Mouse (Mus musculus): ENCODE results near the gene Trpv4.

The Trpv4 gene

DNA sequence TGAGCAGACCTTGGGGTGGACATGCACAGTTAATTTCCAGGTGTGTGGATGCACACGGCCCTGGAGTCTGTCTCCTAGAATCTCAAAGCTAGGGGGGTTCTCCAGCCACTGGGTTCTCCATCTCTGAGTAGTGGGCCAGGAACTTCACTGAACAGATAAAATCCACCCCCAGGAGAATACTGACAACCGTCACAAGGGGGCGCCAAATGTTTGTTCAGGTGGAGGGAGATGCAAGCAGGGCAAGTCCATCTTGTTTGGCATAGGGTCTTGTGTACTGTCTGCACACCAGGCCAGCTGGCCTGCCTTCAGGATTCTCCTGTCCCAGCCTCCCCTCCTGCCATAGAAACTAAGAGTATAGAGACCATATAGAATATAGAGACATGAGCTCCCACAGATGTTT, 32.6 kb downstream of the Trpv4 start:
- DNase-seq (ENCODE audit: low read depth in 1 of 2, low spot score in 2 of 2), result peak in 1 of 2 experiments; percentile 55

DNA sequence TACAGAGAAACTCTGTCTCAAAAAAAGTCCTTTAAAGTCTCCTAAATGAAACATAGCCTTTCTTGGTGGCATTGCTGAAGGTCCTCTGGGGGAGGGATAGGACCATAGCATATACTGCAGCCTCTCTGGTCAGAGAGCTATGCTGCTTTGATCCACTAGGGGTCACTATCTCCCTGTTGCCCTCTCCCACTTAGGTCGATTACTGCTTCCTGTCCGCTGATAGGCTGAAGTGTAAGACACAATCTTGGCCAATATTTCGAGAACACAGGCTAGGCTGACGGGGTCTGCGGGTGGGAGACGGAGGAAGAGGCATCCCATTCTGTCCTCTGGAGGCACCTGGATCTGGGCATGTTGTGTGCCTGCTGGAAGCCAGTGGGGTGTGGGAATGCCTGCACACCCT, 37.9 kb downstream of the Trpv4 start:
- no peak for DNase-seq (ENCODE audit: low read depth in 1 of 2, low spot score in 2 of 2)

DNA sequence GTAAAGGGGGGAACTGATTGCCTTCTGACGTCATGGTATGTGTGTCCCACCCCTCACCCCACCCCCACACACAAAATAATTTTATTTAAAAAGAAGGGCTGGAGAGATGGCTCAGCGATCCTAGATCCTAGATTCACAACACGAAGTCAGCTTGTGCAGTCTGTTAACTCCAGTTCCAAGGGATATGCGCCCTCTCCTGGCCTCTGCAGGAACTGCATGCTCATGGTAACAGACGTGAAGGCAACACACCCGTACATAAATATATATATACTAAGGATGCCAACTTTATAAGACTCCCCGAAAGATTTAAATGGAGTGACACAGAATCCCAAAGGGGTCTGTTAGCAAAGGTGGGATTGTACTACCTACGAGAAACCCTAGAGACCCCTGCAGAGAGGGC, 39.4 kb downstream of the Trpv4 start:
- DNase-seq (ENCODE audit: low read depth in 1 of 2, low spot score in 2 of 2), result peak in 1 of 2 experiments; percentile 46

DNA sequence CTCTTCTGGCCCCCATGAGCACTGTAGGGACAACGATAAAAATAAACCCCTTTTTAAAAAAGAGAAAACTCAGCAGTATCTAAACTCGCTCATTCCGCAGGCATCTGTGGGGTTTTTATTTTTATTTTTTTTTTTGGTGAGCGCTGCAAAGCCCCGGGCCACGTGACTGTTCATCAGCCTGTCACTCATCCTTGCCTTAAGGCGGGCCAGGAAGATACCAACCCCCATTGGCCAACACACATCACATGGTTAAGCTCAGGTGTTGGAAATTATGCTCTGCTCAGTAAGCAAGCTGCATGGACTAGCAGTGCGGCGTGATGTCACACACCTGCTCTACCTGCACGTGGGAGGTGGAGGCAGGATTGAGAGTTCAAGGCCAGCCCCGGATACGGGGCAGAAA, 40.4 kb downstream of the Trpv4 start:
- no peak for DNase-seq (ENCODE audit: low read depth in 1 of 2, low spot score in 2 of 2)

DNA sequence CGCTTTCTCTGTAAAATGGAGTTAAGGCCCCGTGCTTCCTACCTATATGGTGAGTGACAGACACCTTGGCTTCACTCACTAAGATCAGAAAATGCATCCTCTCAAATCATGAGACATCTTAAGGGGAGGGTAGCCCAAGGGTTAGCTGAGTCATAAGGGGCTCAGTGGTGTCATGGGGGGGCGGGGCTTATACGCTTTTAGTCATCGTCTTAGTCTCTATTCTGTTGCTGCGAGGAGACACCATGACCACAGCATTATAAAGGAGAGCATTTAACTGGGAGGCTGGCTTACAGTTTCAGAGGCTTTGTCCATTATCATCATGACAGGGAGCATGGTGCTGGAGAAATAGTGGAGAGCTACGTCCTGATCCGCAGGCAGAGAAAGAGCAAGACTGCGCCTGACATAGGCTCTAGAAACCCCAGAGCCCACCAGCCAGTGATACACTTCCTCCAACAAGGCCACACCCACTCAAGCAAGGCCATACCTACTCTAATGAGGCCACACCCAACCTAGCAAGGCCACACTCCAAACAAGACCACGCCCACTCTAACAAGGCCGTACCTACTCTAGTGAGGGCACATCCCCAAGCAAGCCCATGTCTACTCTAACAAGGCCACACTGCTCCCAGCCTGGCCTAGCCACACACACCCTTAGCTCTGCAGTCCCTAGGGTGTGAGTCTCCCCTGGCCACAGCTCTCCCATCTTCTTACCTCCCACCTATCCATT, 41.7 kb downstream of the Trpv4 start:
- DNase-seq (ENCODE audit: low read depth in 1 of 2, low spot score in 2 of 2), result no peak

DNA sequence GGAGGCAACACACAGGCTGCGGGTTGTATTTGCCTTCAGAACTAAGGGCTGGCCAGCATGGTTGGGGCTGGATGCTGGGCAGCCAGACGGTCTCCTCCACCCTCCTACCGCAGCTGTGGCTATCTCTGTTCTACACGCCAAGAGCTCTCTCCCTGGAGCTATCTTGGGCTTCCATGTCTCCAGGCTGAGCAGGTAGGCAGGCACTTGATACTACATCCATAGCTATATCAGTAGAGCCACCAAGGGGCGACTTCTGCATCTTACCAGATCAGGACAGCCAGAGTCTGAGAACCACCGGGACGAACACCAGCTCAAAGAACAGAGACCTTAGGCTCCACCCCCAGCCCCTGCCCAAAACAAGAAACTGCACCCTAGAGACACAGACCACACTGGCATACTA, 43.4 kb downstream of the Trpv4 start:
- DNase-seq (ENCODE audit: low read depth in 1 of 2, low spot score in 2 of 2), result no peak

DNA sequence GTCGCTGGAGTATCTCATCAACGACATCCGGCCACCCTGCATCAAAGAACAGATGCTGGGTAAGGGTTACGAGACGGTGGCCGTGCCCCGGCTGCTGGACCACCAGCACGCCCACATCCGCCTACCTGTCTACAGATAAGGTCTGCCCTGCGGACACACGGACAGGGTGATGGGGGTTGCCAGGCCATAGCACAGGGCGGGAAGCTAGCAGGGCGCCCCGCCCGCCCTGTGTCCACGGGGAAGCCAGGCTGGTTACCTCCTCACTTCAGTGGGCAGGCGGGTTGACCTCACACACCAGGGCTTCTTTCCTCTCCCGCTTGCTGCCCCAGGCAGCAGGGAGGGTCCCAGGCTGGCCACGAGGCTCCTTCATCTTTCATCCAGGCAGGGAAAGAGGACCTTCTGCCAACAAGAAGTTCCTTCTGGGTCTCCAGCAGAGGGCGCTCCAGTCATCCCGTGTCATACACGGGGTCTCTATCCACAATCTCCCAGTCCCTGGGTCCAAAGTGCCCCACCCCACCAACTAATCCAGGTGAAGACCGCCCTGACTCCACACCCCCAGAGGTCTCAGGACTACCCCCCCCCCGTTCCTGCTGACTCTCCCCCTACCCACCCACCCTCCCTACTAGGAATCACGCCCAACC, 46.1 kb downstream of the Trpv4 start:
- DNase-seq (ENCODE audit: low read depth in 1 of 2, low spot score in 2 of 2), result no peak

DNA sequence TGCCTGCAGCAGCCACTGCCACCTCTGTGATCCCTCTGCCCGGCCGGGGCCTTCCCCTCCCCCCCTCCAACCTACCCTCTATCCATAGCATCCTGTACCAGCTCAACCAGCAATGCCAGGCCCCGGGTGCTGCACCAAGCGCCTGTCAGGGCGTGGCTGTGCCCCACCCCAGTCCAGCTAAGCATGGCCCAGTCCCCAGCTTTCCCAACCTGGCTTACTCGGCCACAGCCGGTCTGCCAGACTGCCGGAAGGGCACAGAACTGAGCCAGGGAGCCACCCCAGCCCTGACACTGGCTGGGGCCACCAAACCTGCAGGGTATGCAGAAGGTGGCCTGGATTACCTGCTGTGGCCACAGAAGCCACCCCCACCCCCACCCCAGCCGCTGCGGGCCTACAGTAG, 47.0 kb downstream of the Trpv4 start:
- no peak for DNase-seq (ENCODE audit: low read depth in 1 of 2, low spot score in 2 of 2)

DNA sequence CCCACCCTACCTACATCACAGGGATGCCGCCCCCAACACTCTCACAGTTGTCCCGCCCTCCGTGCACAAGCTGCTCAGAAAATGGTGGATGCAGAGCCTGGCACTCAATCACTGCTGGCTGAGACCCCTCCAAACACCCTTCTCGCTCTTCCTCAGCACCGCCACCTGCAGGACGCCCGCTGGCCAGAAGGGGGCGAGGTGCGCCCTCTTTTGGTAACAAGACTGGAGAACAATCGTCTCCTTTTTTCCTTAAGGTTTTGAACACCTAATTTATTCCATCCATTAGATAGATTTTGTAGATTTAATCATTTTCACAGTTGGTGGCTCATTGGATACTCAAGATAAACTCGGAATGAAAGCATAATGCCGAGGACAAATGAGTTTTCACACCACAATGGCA, 49.7 kb downstream of the Trpv4 start:
- DNase-seq (ENCODE audit: low read depth in 1 of 2, low spot score in 2 of 2), result peak in 1 of 2 experiments; percentile 30

DNA sequence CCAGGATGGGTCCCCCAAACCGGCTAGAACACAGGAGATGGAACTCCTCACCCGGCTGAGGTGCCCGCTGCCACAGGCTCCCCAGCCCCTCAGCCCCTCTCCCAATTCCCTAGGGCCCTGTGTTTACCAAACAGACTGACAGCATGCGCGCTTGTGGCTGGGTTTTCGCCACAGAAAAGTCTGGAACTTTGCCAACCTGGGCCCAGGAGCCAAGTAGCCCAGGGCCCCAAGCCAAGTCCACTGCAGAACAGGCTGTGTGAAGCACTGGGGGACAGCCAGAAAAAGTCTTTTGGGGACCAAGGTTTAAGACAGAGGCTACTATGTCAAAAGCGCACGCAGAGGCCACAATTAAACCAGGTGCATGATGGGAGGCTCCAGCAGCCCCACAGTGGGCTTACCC, 50.6 kb downstream of the Trpv4 start:
- no peak for DNase-seq (ENCODE audit: low read depth in 1 of 2, low spot score in 2 of 2)

DNA sequence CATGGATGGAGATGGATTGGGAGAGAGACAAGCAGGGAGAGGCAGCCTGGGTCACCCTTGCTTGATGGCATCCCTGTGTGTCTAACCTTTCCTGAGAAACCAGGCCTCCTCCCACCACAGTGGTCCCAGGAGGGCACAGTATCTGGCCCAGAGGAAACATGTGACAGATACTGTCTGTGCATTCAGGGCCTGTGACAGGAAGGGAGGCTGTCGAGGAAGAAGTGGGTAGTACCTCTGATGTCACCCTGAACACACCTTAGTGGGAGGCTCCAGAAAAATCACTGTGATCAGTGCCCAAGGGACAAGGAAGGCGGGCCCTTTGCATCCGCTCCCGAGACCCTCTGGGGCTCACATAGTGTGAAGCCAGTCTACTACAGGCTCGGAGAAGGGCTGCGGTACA, 52.2 kb downstream of the Trpv4 start:
- no peak for DNase-seq (ENCODE audit: low read depth in 1 of 2, low spot score in 2 of 2)

DNA sequence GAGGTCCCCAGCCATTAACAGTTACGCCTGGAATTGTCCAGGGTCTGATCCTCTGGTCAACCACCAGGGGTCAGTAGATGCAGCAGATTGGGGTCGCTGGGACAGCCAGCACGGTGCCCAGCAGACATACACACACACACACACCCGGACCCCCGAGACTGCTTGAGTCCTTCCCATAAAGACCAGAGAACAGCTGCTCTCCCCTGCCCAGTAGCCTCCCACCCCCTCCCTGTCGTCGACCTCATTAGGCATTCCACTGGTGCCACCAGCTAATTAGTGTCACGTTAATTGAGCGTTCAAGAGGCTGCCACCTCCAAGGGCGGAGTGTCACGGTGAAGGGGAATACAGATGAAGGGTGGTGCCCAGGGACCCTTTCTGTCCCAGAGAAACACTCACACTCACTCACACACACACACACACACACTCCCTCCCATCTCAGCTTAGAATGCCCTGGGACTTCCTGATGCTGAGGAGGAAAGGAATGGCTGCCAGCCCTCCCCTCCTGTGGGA, 53.4 kb downstream of the Trpv4 start:
- DNase-seq (ENCODE audit: low read depth in 1 of 2, low spot score in 2 of 2), result no peak

DNA sequence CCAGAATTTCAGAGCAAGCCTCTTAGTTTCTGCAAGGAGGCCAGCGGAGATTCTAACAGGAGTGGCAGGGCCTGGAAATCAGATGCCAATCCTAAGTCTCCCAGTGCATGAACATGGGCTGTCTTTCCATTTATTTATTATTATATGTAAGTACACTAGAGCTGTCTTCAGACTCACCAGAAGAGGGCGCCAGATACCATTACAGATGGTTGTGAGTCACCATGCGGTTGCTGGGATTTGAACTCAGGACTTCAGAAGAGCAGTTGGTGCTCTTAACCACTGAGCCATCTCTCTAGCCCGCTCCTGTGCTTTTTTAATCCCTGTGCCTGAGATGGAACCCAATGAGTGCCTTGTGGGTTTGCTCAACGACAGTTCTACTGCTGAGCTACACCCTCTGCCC, 54.2 kb downstream of the Trpv4 start:
- DNase-seq (ENCODE audit: low read depth in 1 of 2, low spot score in 2 of 2), result no peak

DNA sequence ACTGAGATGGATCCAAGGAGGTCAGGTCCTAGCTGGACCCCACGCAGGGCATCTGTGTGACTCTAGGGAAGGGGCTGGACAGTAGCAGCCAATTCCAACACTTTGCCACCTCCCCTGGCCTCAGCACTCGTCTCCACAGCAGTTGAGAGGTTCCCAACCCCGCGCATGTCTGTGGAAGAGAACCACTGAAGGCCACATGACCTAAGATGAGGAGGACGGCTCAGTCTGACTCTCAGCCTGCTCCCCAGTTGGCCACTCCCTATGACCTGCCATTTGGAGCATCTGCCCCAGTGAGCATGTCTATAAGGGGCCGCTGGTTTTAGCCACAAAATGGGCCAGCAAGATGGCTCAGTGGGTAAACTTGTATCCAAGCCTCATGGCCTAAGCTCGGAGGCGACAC, 56.2 kb downstream of the Trpv4 start:
- no peak for DNase-seq (ENCODE audit: low read depth in 1 of 2, low spot score in 2 of 2)

DNA sequence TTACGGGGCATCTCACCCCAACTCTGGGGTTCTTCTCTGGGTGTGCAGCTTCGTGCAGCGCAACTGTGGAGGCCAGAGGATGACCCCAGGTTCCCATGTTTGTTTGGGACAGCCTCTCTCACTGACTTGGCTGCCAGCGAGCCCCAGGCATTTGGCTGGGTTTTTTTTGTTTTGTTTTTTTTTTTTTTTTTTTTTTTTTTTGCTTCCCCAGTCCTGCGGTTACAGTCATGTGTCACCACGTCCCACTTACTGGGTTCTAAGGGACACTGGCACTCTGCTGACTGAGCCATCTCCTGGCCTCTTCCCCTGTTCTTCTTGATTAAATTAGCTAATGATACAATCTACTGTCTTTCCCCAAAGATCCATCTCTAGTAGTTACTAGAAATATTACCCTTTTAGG, 60.6 kb downstream of the Trpv4 start:
- no peak for DNase-seq (ENCODE audit: low read depth in 1 of 2, low spot score in 2 of 2)

DNA sequence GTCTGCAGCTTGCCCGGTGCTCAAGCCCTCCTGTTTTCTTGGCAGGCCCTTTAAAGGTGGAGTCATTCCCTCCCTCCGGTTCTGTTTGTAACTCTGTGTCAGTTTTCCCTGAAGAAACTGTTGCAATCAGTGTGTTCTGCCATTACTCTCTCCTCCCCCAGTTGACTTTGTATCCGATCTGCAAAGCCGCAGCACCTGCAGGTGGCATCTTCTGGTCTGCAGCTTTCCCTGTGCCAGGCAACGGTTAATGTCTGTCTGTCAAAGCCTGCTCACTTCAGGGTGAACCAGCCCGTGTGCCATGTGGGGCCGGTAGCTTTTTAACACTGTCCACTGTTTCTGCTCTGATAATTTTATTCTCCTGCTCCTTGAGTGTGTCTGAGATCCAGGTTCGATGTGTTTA, 61.0 kb downstream of the Trpv4 start:
- no peak for DNase-seq (ENCODE audit: low read depth in 1 of 2, low spot score in 2 of 2)

DNA sequence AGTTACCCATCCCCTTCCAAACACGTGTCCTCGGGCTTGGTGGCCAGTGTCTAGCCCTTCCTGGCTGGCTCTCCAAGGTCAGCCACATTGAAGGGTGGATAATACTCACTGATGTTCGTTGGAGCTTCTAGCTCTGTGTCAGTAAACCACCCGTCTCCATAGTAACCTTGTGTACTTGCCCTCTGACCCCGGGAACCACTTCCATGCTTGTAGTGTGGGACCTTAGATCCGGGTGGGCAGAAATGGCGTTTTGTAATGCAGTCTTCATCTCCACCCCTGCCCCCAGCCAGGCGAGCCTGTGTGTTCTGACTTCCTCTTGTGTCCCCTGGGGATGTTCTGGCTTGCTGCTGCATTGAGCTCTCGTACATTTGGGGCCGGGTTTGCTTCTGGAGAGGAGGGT, 61.6 kb downstream of the Trpv4 start:
- no peak for DNase-seq (ENCODE audit: low read depth in 1 of 2, low spot score in 2 of 2)

DNA sequence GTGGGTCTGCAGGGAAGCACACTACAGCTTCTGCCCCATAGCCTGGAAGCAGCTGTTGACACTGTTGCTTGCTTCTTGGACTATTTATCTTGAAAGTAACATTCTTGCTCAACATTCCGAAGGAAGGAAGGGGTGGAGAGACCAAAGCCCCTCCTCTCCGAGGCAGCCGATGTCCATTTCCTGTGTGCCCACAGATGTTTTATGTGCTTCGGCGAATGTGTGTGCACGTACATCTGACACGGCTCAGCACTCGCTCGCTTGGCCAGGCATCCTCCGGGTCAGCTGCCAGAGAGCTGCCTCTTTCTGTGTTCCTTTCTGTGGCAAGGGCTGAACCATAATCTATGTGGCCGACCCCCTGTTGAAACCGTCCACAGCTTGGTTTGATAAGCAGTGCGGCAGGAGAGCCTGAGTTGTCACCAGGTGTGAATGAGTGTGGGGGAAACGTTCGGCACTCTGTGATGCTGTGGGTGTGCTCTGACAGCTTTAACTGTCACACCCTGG, 63.4 kb downstream of the Trpv4 start:
- DNase-seq (ENCODE audit: low read depth in 1 of 2, low spot score in 2 of 2), result no peak

DNA sequence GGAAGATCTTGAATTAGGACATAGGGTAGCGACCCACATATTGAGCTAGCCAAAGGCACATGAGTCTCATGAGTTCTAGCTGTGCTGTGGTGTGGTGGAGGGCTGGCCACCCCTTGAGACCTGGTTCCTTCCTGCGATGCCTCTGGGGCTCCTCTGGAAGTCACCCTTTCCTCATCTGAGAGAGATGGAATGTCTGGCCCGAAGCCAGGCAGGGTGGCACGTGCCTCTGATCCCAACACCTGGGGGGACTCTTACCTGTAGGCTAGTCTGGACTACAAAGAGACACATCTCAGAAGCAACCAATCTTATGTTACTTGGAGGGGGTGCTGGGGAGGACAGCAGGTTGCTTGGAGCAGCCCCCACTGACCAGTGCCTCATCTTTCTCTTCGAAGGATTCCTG, 64.3 kb downstream of the Trpv4 start:
- DNase-seq (ENCODE audit: low read depth in 1 of 2, low spot score in 2 of 2), result no peak

DNA sequence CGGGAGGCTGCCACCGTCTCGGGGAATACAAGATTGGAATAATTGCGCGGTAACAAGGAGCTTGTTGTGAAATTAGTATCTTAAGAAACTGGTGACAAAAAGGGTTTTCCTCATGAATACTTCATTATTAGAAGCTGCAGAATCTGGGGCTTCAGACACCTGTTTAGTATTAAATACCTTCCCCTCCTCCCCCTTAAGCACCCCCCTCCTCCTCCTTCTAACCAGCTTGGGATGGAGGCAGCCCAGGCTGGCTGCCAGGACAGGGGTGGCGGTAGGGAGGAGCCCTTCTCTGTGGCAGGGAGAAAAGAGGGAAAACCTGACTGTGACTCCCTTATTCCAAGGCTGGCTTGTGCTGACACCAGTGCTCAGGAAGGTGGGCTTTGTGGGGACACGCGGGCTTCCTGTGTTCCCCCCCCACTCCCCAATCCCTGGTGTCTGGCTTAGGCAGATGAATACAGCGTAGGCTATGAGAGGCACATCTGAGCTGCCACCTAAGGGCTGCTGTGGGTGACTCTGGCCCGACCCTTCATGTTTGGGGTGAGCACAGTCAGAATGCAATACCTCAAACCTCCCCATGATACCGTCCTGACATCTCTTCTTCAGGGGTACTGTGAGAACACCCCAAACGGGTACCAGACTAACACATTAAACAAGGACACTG, 64.9 kb downstream of the Trpv4 start:
- DNase-seq (ENCODE audit: low read depth in 1 of 2, low spot score in 2 of 2), result no peak

DNA sequence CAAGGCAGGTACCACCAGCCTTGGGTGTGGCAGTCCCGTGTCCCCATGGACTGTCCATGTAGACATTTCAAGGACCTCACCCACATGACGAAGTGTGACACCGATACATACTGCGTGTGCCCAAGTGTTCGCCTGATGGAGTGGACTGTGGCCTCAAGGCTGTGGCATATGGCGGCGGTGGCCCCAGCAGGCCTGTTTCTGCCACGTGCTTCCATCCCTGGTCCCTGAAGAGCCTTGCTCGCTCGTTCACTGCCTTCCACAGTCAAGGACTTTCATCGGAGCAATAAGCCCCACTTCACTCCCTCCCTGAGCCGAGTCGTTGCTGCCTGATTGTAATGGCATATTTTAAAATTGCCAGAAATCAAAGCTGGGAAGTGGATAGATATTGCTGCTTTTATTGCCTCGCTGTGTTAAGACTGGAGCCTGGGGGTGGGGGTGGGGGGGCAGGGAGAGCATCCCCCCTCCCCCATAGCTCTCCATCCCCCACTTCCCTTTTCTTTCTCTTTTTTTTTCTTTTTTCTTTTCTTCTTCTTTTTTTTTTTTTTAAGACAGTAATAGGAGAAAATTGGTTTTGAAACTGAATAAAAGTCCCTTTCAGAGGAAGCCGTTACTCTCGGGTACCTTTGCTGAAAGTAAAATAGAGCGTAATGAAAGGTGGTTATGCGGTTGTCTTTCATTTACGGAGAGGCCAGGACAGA, 65.6 kb downstream of the Trpv4 start:
- no peak for DNase-seq (ENCODE audit: low read depth in 1 of 2, low spot score in 2 of 2)

DNA sequence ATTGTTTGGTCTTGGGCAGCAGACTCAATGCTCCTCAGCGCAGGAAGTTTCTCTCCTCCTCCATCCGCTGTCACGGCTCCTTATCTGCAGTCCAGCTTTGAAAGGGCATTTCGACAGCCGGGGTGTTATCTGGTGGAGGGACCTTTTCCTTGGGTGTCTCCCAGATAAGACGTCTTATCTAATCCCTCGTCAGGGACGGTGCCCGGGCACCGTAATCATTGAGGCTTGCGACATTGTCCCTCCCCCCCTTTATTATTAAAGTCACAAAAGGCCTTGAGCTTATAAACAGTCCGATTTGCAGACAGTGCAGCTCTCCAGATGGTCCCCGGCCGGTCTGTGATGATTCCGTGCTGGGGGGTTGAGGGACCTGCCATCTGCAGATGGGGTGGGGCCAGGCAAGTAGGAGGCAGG, 67.1 kb downstream of the Trpv4 start:
- DNase-seq (ENCODE audit: low read depth in 1 of 2, low spot score in 2 of 2), result no peak
